Mouse (Mus musculus) kidney, postnatal 0 days (tissue): Measurements from ENCODE around the gene Stambp. TPM values are rescaled to one million over a fixed set of nuclear protein-coding genes. Genes with fewer than 3 reads are reported as not detected.

Experiments used
- ATAC-seq: fragments of 200-750 bp; cut with Nextera tagmentation; replicated peaks from 2 replicates; pipeline ENCODE4 v1.8.0; 2017; ENCODE audit warnings: low read depth, moderate number of reproducible peaks, moderate TSS enrichment, moderate library complexity; ENCODE audit not compliant: low FRiP score
- DNase-seq: peaks from one replicate; pipeline ENCODE4 v3.0.0-alpha.2; 2016; ENCODE audit warnings: low spot score
- H3K27ac ChIP-seq: fragments of 300-500 bp; sonication (generic); 2 replicates; pipeline ENCODE4 v1.5.1; 2014; ENCODE audit warnings: mild to moderate bottlenecking
- H3K27me3 ChIP-seq: fragments of 300-500 bp; sonication (generic); 2 replicates; pipeline ENCODE4 v1.6.1; 2014; ENCODE audit warnings: low read length, mixed read lengths; ENCODE audit not compliant: insufficient read depth
- H3K36me3 ChIP-seq: fragments of 300-500 bp; sonication (generic); 2 replicates; pipeline ENCODE4 v1.6.1; 2014; ENCODE audit warnings: low read length, mixed read lengths; ENCODE audit not compliant: insufficient read depth
- H3K4me1 ChIP-seq: fragments of 300-500 bp; sonication (generic); replicated peaks from 2 replicates; pipeline ENCODE4 v1.6.1; 2014; ENCODE audit warnings: antibody characterized with exemption, low read length, mixed read lengths; ENCODE audit not compliant: insufficient read depth
- H3K4me2 ChIP-seq: fragments of 300-500 bp; sonication (generic); 2 replicates; pipeline ENCODE4 v1.6.1; 2014; ENCODE audit warnings: mild to moderate bottlenecking, low read length, moderate library complexity, mixed read lengths
- H3K4me3 ChIP-seq: fragments of 300-500 bp; sonication (generic); replicated peaks from 2 replicates; pipeline ENCODE4 v1.5.1; 2014; ENCODE audit warnings: low read depth, low read length
- H3K9ac ChIP-seq: fragments of 300-500 bp; sonication (generic); 2 replicates; pipeline ENCODE4 v1.6.1; 2014; ENCODE audit warnings: low read depth, low read length
- H3K9me3 ChIP-seq: fragments of 300-500 bp; sonication (generic); replicated peaks from 2 replicates; pipeline ENCODE4 v1.6.1; 2016; ENCODE audit warnings: low read length, inconsistent platforms, mixed read lengths
- CTCF ChIP-seq: IDR thresholded peaks from 2 replicates; pipeline ENCODE4 v1.5.1; 2016; ENCODE audit warnings: antibody characterized with exemption, low read depth, mild to moderate bottlenecking, moderate library complexity
- WGBS: fragments of 180-500 bp; shearing (Covaris S2); extraction: QIAGEN DNeasy Blood & Tissue Kit; methylation state at CpG from one replicate; pipeline ENCODE4 v1.1.7; 2014; 5-methylcytosine and 5-hydroxymethylcytosine counted together
- polyA plus RNA-seq: library from polyadenylated mRNA; unstranded; fragments of >200 nt; fragmentation: Nextera tagmentation; extraction: Ambion mirVana; gene quantifications from 2 replicates; pipeline ENCODE4 v1.2.1, GENCODE M21; 2015

Stambp gene
- polyA plus RNA-seq, 1 experiment from 2014 or later, result 31.2 TPM

- no peak overlapping the region for H3K4me2 ChIP-seq
- ATAC-seq (no peak), DNase-seq (no peak)
- no peaks in the 10 kb centered on the region for H3K9me3 ChIP-seq
- no peak overlapping the region for H3K9ac ChIP-seq
- H3K4me1 ChIP-seq, result no peaks in the 10 kb centered on the region
- no peak overlapping the region for H3K27ac ChIP-seq
- H3K27me3 ChIP-seq, result no peaks in the 10 kb centered on the region
- 92% methylated on average over 10 of the region's 10 CpGs for WGBS
- no peak for TF ChIP-seq CTCF
- 0 out of 2 replicates have a peak, but pooled peaks cover 10% of the 10 kb centered on the region for H3K36me3 ChIP-seq
- H3K4me3 ChIP-seq, result no peak overlapping the region
Observed at GRCm38 (mm10) chr6:83499078-83499477, 73.5 kb downstream of the Stambp start.

DNA sequence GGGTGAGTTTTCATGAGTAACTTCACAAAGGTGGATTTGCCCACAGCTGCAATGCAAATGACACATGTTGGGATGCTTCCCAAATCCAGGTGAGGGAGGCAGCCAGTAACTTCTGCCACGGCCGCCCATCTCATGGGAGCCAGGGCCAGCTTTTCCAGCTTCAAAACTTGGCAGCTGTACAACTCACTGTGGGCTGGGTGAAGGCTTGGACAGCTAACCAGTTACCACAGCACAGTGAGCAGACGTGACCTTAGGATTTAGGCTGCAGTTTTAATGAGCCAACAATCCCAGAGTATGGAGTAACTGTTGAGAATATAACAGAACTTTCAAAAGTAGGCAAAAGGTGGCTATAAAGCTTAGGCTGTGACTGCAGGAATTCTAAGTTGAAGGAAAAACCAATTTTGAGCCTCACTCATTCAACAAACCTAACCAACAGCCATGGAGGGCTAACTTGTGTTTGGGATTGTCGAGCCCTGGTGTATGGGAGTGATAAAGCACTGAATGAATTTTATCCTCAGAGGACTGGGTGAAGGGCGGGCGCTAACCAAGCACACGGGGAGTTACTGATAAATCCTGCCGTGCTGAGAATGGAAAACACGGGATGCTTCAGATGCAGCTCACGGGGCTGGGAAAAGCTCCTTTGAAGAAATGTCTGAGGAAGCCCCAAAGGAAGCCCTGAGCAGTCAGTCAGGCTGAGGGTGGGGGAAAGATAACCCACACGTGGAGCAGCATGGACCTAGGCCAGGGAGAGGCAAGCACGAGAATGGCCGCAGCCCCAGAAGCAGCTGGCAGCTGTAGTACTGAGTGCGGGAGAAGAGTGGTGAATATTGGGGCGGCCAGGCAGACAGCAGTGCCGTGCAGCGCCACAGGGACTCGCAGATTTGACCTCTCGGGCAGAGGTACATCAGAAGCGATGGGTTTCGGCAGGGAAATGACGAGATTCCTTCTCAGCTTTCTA, 75.5 kb downstream of the Stambp start:
- no peak overlapping the region for H3K4me2 ChIP-seq
- no peak overlapping the region for H3K27ac ChIP-seq
- H3K9ac ChIP-seq, result no peak overlapping the region
- no peaks in the 10 kb centered on the region for H3K9me3 ChIP-seq
- no peak for TF ChIP-seq CTCF
- WGBS, result 78% methylated on average over 22 of the region's 22 CpGs
- no peaks in the 10 kb centered on the region for H3K27me3 ChIP-seq
- ATAC-seq (no peak), DNase-seq (no peak)
- no peak overlapping the region for H3K4me3 ChIP-seq
- no peaks in the 10 kb centered on the region for H3K4me1 ChIP-seq
- H3K36me3 ChIP-seq, result 0 out of 2 replicates have a peak, but pooled peaks cover 20% of the 10 kb centered on the region

- H3K4me1 ChIP-seq, result no peaks in the 10 kb centered on the region
- no peaks in the 10 kb centered on the region for H3K27me3 ChIP-seq
- H3K9me3 ChIP-seq, result no peaks in the 10 kb centered on the region
- no peak overlapping the region for H3K4me3 ChIP-seq
- no peak for TF ChIP-seq CTCF
- 0 out of 2 replicates have a peak, but pooled peaks cover 20% of the 10 kb centered on the region for H3K36me3 ChIP-seq
- H3K4me2 ChIP-seq, result no peak overlapping the region
- no peak overlapping the region for H3K9ac ChIP-seq
- H3K27ac ChIP-seq, result no peak overlapping the region
- WGBS, result 87% methylated on average over 9 of the region's 9 CpGs
- DNase-seq, result no peak
- ATAC-seq, result no peak
Observed at GRCm38 (mm10) chr6:83496009-83496752, 76.3 kb downstream of the Stambp start.

Other genes starting within 250 kb of the Stambp start
- 21.6 and 25.8 TPM in 2 replicates for gene Mthfd2, start 246.8 kb downstream of the Stambp start, polyA plus RNA-seq
- 46.8 and 50.6 TPM in 2 replicates for gene Mob1a, start 246.7 kb downstream of the Stambp start, polyA plus RNA-seq
- gene Bola3, start 223.6 kb downstream of the Stambp start, polyA plus RNA-seq, result 231 and 242 TPM in 2 replicates
- 32.3 and 33.0 TPM in 2 replicates for gene Tet3, start 113.6 kb downstream of the Stambp start, polyA plus RNA-seq
- 73.0 and 75.5 TPM in 2 replicates for gene Dguok, start 65.8 kb downstream of the Stambp start, polyA plus RNA-seq
- 21.8 and 28.8 TPM in 2 replicates for gene Actg2, start 36.5 kb downstream of the Stambp start, polyA plus RNA-seq
- gene Clec4f, start 83.5 kb upstream of the Stambp start, polyA plus RNA-seq, result not detected in 2 replicates
- gene Cd207, start 105.1 kb upstream of the Stambp start, polyA plus RNA-seq, result not detected in 2 replicates
- not detected in 2 replicates for gene Vax2, start 138.5 kb upstream of the Stambp start, polyA plus RNA-seq
- 14.2 and 17.0 TPM in 2 replicates for gene Atp6v1b1, start 170.3 kb upstream of the Stambp start, polyA plus RNA-seq
- 0.17 and 0.33 TPM in 2 replicates for gene Ankrd53, start 189.9 kb upstream of the Stambp start, polyA plus RNA-seq
- 108 TPM in 2 replicates for gene Tex261, start 203.1 kb upstream of the Stambp start, polyA plus RNA-seq
- 56.8 and 60.0 TPM in 2 replicates for gene Nagk, start 222.3 kb upstream of the Stambp start, polyA plus RNA-seq